Mouse (Mus musculus) kidney, embryonic 16.5 days (tissue): ENCODE measurements at regions not wholly inside any gene's neighbourhood (a gene's known extent, or its start where the extent isn't known, plus 50 kb on each side); places are given as distances from the start of the nearest gene placed in this dataset.

Experiments used
- ATAC-seq: fragments of 200-750 bp; cut with Nextera tagmentation; 2 replicates; pipeline ENCODE4 v1.8.0; 2017; ENCODE audit warnings: moderate TSS enrichment; ENCODE audit not compliant: low FRiP score, low TSS enrichment
- H3K27ac ChIP-seq: fragments of 300-500 bp; sonication (generic); 2 replicates; pipeline ENCODE4 v1.5.1; 2014; ENCODE audit warnings: low read length
- H3K27me3 ChIP-seq: fragments of 300-500 bp; sonication (generic); 2 replicates; pipeline ENCODE4 v1.6.1; 2014; ENCODE audit warnings: low read length, control low read depth, mixed read lengths; ENCODE audit not compliant: insufficient read depth
- H3K36me3 ChIP-seq: fragments of 300-500 bp; sonication (generic); 2 replicates; pipeline ENCODE4 v1.6.1; 2014; ENCODE audit warnings: low read length, control low read depth, mixed read lengths; ENCODE audit not compliant: insufficient read depth
- H3K4me1 ChIP-seq: fragments of 300-500 bp; sonication (generic); 2 replicates; pipeline ENCODE4 v1.6.1; 2014; ENCODE audit warnings: low read length, control low read depth, mixed read lengths; ENCODE audit not compliant: insufficient read depth
- H3K4me2 ChIP-seq: fragments of 300-500 bp; sonication (generic); replicated peaks from 2 replicates; pipeline ENCODE4 v1.6.1; 2014; ENCODE audit warnings: low read depth, low read length
- H3K4me3 ChIP-seq: fragments of 300-500 bp; sonication (generic); 2 replicates; pipeline ENCODE4 v1.5.1; 2014; ENCODE audit warnings: mild to moderate bottlenecking, low read length
- H3K9ac ChIP-seq: fragments of 300-500 bp; sonication (generic); replicated peaks from 2 replicates; pipeline ENCODE4 v1.6.1; 2014; ENCODE audit warnings: low read length
- H3K9me3 ChIP-seq: fragments of 300-500 bp; sonication (generic); 2 replicates; pipeline ENCODE4 v1.6.1; 2016; ENCODE audit warnings: low read length, control low read depth
- WGBS: fragments of 180-500 bp; shearing (Covaris S2); extraction: QIAGEN DNeasy Blood & Tissue Kit; methylation state at CpG from one replicate; pipeline ENCODE4 v1.1.7; 2014; 5-methylcytosine and 5-hydroxymethylcytosine counted together

DNA sequence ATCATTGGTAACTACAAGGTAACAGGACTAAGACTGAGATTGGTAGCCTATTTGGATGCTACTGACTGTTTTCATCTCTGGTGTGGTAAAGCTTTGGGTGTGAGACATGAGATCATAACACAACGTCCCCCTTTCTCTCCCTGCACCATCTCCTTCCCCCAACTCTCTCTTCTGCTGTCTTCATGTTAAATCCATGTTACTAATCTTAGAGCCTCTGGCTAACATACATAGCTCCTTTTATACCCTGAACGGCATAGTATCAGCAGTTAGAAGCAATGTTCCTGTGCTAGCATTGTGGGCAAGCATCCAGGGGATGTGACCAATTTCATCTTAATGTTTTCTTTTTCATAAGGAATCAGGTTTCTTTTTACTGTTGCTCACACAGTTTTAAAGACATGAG, 365.1 kb upstream of the Fam241a start:
- no peak for ATAC-seq

DNA sequence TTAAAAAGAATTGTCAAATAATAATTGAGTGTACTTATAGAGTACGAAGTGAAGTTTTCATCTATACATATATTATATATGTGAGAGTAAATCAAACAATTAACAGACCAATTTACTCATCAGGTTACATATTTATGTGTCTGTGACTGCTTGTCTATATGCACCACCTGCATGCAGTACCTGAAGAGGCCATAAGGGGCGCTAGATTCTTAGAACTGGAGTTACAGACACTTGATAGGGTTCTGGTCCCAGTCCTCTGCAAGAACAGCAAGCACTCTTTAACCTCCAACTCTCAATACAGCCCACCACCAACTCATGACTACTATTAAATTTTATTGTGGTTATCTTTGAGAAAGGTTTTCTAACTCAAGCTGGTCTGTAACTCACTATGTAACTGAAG, 351.7 kb upstream of the Fam241a start:
- Histone ChIP-seq H3K36me3 (no peaks in the 10 kb centered on the region), H3K4me2 (no peak overlapping the region), H3K27me3 (no peaks in the 10 kb centered on the region), H3K4me3 (no peak overlapping the region), H3K9me3 (no peaks in the 10 kb centered on the region), H3K9ac (no peak overlapping the region), H3K27ac (no peak overlapping the region), H3K4me1 (no peaks in the 10 kb centered on the region)
- WGBS: 66% methylated on average over 2 of the region's 2 CpGs
- ATAC-seq: no peak

More for the DNA sequence above, 365.1 kb upstream of the Fam241a start:
- Histone ChIP-seq H3K9ac (no peak overlapping the region), H3K27ac (no peak overlapping the region), H3K4me2 (no peak overlapping the region), H3K4me3 (no peak overlapping the region), H3K27me3 (no peaks in the 10 kb centered on the region), H3K9me3 (no peaks in the 10 kb centered on the region), H3K36me3 (no peaks in the 10 kb centered on the region), H3K4me1 (no peaks in the 10 kb centered on the region)
- WGBS: 70% methylated on average over 2 of the region's 2 CpGs

DNA sequence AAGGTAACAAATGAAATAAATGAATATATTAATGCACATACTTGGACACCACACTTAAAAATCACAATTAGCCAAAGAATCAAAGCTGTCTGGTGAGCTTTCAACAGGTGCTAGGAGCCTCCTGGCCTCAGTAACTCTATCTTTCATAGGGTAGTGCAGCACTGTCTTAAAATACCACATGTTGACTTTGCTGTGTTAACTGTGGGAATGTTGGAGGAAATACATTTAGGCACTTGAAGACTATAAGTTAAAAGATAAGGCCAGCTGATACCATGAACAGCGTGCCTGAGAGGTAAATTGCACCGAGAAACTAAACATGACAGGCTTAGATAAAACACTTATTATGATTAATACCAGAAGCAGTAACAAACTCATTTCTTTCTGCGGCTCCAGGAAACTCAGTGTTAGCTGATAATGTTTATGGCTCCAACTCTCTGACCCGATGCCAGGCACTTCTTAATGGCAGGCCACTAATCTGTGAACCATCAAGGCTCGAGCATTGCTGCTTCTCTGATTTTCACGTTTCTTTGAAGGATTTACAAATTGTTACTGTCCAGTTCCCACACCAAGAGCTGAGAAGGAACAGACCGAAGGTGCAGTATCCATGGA, 343.8 kb upstream of the Fam241a start:
- Histone ChIP-seq H3K9ac (no peak overlapping the region), H3K27ac (no peak overlapping the region), H3K4me2 (no peak overlapping the region), H3K36me3 (no peaks in the 10 kb centered on the region), H3K4me1 (no peaks in the 10 kb centered on the region), H3K9me3 (no peaks in the 10 kb centered on the region), H3K4me3 (no peak overlapping the region), H3K27me3 (no peaks in the 10 kb centered on the region)
- 41% methylated on average over 7 of the region's 7 CpGs for WGBS
- no peak for ATAC-seq

DNA sequence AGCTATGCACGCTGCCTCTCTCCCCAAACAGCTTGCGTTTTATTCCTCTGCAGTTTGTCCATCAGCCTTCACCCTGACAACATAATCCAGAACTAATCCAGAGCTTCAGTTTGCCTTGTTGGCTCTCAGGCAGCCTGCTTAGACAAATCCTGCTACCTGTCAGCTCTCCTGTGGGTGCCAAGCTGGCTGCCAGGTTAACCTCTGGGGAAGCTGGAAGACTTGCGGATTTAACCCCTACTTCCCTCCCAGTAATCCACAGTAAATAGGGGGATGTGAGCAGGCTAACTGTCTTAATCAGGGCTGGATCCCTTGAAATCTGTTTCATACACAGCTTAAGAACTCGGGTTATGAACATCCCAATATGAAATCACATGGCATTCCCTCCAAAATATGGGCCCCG, 334.3 kb upstream of the Fam241a start:
- H3K9me3 ChIP-seq: no peaks in the 10 kb centered on the region
- no peak overlapping the region for H3K27ac ChIP-seq
- no peak for ATAC-seq
- H3K36me3 ChIP-seq: no peaks in the 10 kb centered on the region
- no peaks in the 10 kb centered on the region for H3K27me3 ChIP-seq
- H3K4me2 ChIP-seq: no peak overlapping the region
- no peak overlapping the region for H3K4me3 ChIP-seq
- WGBS: 95% methylated on average over 5 of the region's 5 CpGs
- H3K4me1 ChIP-seq: peaks cover 12% of the 10 kb centered on the region; the same call in 1 of the 2 replicates
- no peak overlapping the region for H3K9ac ChIP-seq

DNA sequence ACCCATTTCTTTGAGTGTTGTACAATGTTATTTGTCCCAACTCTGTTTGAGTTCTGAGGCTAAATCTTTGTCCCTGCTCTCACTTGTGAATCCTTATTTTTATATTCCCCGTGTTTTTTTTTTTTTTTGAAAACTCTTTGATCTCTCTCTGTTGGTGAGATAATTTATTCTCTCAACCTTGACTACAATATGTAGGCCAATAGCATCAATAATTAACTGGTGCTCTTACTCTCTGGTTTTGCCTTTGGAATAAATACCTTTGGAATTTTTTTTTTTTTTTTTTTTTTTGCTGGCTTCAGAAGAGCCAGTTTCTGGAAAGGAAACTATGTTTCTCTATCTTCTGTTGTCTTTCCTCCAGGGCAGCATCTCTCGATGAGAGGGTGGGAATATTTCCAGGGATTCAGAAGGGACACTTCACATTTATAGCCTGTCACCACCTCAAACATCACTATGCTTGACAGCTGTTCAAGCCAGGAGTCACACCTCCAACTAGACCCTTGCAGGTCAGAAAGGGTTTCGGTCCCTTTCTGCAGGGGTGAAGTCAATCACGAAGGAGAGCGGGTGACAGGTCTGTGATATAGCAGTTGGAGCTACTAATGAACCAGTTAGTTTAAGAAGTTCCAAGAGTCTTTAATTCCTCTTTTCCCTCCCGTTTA, 330.9 kb upstream of the Fam241a start:
- WGBS: 46% methylated on average over 6 of the region's 6 CpGs
- no peaks in the 10 kb centered on the region for H3K9me3 ChIP-seq
- peaks cover 16% of the 10 kb centered on the region; the same call in 1 of the 2 replicates for H3K4me1 ChIP-seq
- 0 out of 2 replicates have a peak, but pooled peaks have one; percentile 2 for ATAC-seq
- H3K27me3 ChIP-seq: no peaks in the 10 kb centered on the region
- no peak overlapping the region for H3K4me3 ChIP-seq
- H3K27ac ChIP-seq: peak overlapping the region; percentile 72; the same call in 1 of the 2 replicates
- no peak overlapping the region for H3K4me2 ChIP-seq
- no peak overlapping the region for H3K9ac ChIP-seq
- no peaks in the 10 kb centered on the region for H3K36me3 ChIP-seq

DNA sequence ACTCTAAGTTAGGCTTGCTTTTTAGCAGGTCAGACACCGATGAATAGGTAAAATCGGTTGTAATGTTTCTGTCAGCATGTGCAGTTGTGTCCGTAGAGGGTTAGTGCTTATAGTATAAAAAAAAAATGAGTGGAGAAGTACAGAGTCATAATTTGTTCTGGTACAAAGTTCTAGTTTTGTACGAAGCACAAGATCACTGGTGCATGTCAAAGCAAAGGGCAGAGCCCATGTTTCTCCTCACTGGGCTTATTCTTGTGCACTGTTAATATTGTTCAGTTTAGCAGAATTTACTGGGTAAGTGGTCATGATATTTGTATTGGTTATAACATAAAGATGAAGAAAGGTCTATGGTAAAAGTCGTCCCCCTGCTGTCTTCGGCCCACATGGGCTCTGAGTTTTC, 330.4 kb upstream of the Fam241a start:
- H3K9me3 ChIP-seq: no peaks in the 10 kb centered on the region
- H3K27me3 ChIP-seq: no peaks in the 10 kb centered on the region
- H3K27ac ChIP-seq: peak overlapping the region; percentile 72
- no peak overlapping the region for H3K9ac ChIP-seq
- H3K4me2 ChIP-seq: no peak overlapping the region
- H3K4me3 ChIP-seq: no peak overlapping the region
- peak; percentile 70; the same call in 1 of the 2 replicates for ATAC-seq
- H3K4me1 ChIP-seq: peaks cover 16% of the 10 kb centered on the region; the same call in 1 of the 2 replicates
- 60% methylated on average over 6 of the region's 6 CpGs for WGBS
- H3K36me3 ChIP-seq: no peaks in the 10 kb centered on the region

DNA sequence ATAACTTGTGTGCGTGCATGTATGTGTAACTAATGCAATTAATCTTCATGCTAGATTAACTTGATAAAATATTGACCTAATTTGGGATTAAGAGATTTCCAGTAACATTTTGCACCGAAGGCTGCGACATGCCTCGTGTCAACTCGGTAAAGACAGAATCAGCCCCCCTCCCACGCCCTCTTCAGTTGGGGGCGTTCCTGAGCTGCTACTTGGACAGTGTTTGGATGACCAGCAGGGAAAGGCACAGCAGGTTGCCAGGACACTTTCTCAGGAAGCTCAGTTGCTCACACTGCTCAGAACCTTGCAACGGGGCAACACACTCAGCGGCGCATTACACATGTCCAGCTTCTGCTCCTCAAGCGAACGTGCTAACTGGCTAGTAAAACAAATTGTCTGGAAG, 326.2 kb upstream of the Fam241a start:
- no peak overlapping the region for H3K4me2 ChIP-seq
- H3K4me1 ChIP-seq: peaks cover 11% of the 10 kb centered on the region; the same call in 1 of the 2 replicates
- no peak overlapping the region for H3K9ac ChIP-seq
- no peak for ATAC-seq
- H3K27me3 ChIP-seq: no peaks in the 10 kb centered on the region
- H3K36me3 ChIP-seq: no peaks in the 10 kb centered on the region
- 27% methylated on average over 12 of the region's 12 CpGs for WGBS
- H3K9me3 ChIP-seq: no peaks in the 10 kb centered on the region
- no peak overlapping the region for H3K4me3 ChIP-seq
- H3K27ac ChIP-seq: no peak overlapping the region

DNA sequence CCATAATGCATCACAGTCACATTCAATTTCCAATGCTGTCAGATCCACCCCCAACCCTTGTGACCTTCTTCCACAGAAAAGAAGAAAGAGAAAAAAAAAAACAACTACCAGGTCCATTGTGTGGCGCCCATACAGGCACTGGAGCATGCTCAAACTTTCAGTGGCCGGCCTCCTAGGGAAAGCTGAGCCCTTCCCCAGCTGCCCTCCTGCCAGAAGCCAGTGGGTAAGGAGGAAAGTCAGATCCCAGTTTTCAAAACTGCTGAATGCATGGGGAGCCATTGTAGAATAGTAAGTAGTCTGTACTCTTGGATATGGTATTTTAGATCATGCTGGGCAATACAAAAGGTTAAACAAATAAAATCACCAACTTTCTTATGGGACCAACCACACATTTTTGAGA, 325.5 kb upstream of the Fam241a start:
- Histone ChIP-seq H3K4me2 (no peak overlapping the region), H3K36me3 (no peaks in the 10 kb centered on the region), H3K27me3 (no peaks in the 10 kb centered on the region), H3K4me3 (no peak overlapping the region), H3K4me1 (peaks cover 10% of the 10 kb centered on the region; the same call in 1 of the 2 replicates), H3K27ac (no peak overlapping the region), H3K9ac (no peak overlapping the region), H3K9me3 (no peaks in the 10 kb centered on the region)
- 71% methylated on average over 2 of the region's 2 CpGs for WGBS
- ATAC-seq: no peak

DNA sequence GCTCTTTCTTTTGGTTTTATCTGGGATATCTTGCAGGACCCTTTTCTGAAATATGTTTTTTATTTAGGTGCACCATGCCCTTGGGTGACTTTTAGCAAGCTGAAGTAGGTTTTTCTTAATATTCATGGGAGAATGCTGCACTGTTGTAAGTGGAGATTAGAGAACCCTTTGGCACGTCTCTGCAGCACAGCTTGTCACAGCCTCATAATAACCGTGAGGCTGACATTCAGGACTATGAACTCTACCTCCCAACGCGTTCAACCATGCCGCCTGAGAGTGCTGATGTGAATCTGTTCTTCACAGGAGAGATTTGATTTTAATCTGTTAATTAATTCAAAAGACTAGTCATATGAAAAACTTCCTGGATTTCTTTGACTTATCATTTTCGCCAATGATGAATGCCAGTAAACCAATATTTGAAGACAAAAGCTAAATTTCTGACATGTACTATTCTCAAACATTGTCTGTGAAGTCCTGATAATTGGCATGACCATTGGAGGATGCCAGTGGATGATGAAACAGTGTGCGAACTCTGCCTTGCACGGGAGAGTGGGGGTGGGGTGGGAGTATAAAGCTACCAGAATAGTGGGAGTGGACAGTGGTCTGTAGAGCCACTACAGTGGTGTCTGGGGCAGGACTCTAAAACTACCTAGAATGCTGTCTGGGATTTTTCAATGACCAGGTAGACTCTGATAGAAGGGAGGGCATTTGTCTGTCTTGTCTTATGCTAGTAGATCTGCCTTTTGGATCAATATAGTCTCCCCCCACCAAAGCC, 324.8 kb upstream of the Fam241a start:
- no peaks in the 10 kb centered on the region for H3K27me3 ChIP-seq
- 84% methylated on average over 8 of the region's 8 CpGs for WGBS
- no peak overlapping the region for H3K27ac ChIP-seq
- no peaks in the 10 kb centered on the region for H3K9me3 ChIP-seq
- no peak overlapping the region for H3K9ac ChIP-seq
- no peak for ATAC-seq
- H3K4me1 ChIP-seq: 0 out of 2 replicates have a peak, but pooled peaks cover 4% of the 10 kb centered on the region
- no peak overlapping the region for H3K4me2 ChIP-seq
- H3K4me3 ChIP-seq: no peak overlapping the region
- no peaks in the 10 kb centered on the region for H3K36me3 ChIP-seq
